11 mouse cellular contexts compared by ENCODE assay signal in genomic region chr14:32685124-32685826, GRCm38 (mm10). TPM values are rescaled to one million over a fixed set of nuclear protein-coding genes. Genes with fewer than 3 reads are reported as not detected.
DNase-seq lines count a peak whose midpoint lies in the region; ATAC-seq and TF ChIP-seq lines count a peak whose summit lies in the region.
"Had no signal": no experiment of that assay in that cellular context is flagged by ENCODE, and none has a peak within 500 bp of the region (broad histone marks: within the 10 kb centered on the region; RNA-seq: fewer than 3 reads in every experiment).

Gene 3425401B19Rik, minus strand, starts transcription at chr14:32685293.

- no peaks in the 10 kb centered on the region for H3K9me3 ChIP-seq in midbrain, embryonic 13.5 days
- no peaks in the 10 kb centered on the region for H3K9me3 ChIP-seq in midbrain, embryonic 10.5 days (replicated peaks)
- no peaks in the 10 kb centered on the region for H3K9me3 ChIP-seq in hindbrain, embryonic 15.5 days
- H3K9me3 ChIP-seq: liver, embryonic 15.5 days had no signal

- H3K27ac ChIP-seq in midbrain, embryonic 13.5 days: no peak within 1 kb of the TSS
- H3K27ac ChIP-seq in midbrain, embryonic 10.5 days (replicated peaks): no peak within 1 kb of the TSS
- no peak within 1 kb of the TSS for H3K27ac ChIP-seq in hindbrain, embryonic 15.5 days (replicated peaks)
- H3K27ac ChIP-seq in thymus, adult 2 months (ENCODE audit: control insufficient read depth, insufficient read depth, low read length): no peak within 1 kb of the TSS
- H3K27ac ChIP-seq: liver, embryonic 15.5 days had no signal

- 73% methylated on average over 16 of the region's 16 CpGs for WGBS in midbrain, embryonic 13.5 days
- 62% methylated on average over 16 of the region's 16 CpGs for WGBS in midbrain, embryonic 10.5 days
- WGBS in hindbrain, embryonic 15.5 days: 77% methylated on average over 16 of the region's 16 CpGs
- WGBS in thymus, adult 2 months: 65% methylated on average over 16 of the region's 16 CpGs

- TF ChIP-seq CTCF in thymus, adult 2 months (IDR thresholded peaks at IDR 0.05; ENCODE audit: borderline replicate concordance, control insufficient read depth, extremely low read depth, insufficient read depth, low read length, poor library complexity): no peak

- H3K4me2 ChIP-seq in midbrain, embryonic 13.5 days (replicated peaks): peak within 1 kb of the TSS; percentile 16
- H3K4me2 ChIP-seq in hindbrain, embryonic 15.5 days: peak within 1 kb of the TSS; percentile 32; the same call in 1 of the 2 replicates
- H3K4me2 ChIP-seq: liver, embryonic 15.5 days had no signal

- H3K9ac ChIP-seq in midbrain, embryonic 13.5 days (replicated peaks): no peak within 1 kb of the TSS
- H3K9ac ChIP-seq in hindbrain, embryonic 15.5 days: no peak within 1 kb of the TSS
- H3K9ac ChIP-seq: liver, embryonic 15.5 days had no signal

- peaks cover 21% of the 10 kb centered on the region for H3K4me1 ChIP-seq in midbrain, embryonic 13.5 days (replicated peaks)
- peaks cover 12% of the 10 kb centered on the region for H3K4me1 ChIP-seq in midbrain, embryonic 10.5 days
- H3K4me1 ChIP-seq in hindbrain, embryonic 15.5 days (replicated peaks): peaks cover 18% of the 10 kb centered on the region
- H3K4me1 ChIP-seq in thymus, adult 2 months (replicated peaks; ENCODE audit: control insufficient read depth, insufficient read depth, low read length): no peaks in the 10 kb centered on the region
- H3K4me1 ChIP-seq: liver, embryonic 15.5 days had no signal

- H3K27me3 ChIP-seq in midbrain, embryonic 13.5 days: no peaks in the 10 kb centered on the region
- H3K27me3 ChIP-seq in midbrain, embryonic 10.5 days (ENCODE audit: low read depth, poor library complexity, severe bottlenecking): no peaks in the 10 kb centered on the region; the same call in 1 of the 2 replicates
- no peaks in the 10 kb centered on the region for H3K27me3 ChIP-seq in hindbrain, embryonic 15.5 days
- no peaks in the 10 kb centered on the region for H3K27me3 ChIP-seq in thymus, adult 2 months (ENCODE audit: control insufficient read depth, insufficient read depth, low read length)
- H3K27me3 ChIP-seq: liver, embryonic 15.5 days had no signal

- DNase-seq in midbrain, embryonic 10.5 days (ENCODE audit: low spot score): no peak
- no peak for DNase-seq in gastrocnemius, postnatal 4 days (ENCODE audit: low spot score in 2 of 2)
- DNase-seq in yolk sac, embryonic 10.5 days (ENCODE audit: low spot score): peak; percentile 54
- no peak for DNase-seq in thymus, adult 2 months
- no peak for DNase-seq in frontal cortex, postnatal 10 days (ENCODE audit: low spot score in 2 of 2)
- DNase-seq: cerebellum, adult 9-10 months; right cerebral cortex, postnatal 25 days had no signal

- H3K36me3 ChIP-seq in midbrain, embryonic 13.5 days: no peaks in the 10 kb centered on the region
- no peaks in the 10 kb centered on the region for H3K36me3 ChIP-seq in midbrain, embryonic 10.5 days
- H3K36me3 ChIP-seq in hindbrain, embryonic 15.5 days: no peaks in the 10 kb centered on the region
- no peaks in the 10 kb centered on the region for H3K36me3 ChIP-seq in thymus, adult 2 months (ENCODE audit: control insufficient read depth, insufficient read depth, low read length)
- H3K36me3 ChIP-seq: liver, embryonic 15.5 days had no signal

- no peak for TF ChIP-seq POLR2A in thymus, adult 2 months (IDR thresholded peaks at IDR 0.05; ENCODE audit: control insufficient read depth, extremely low read depth, insufficient read depth, low read length, poor library complexity)

- no peak within 1 kb of the TSS for H3K4me3 ChIP-seq in midbrain, embryonic 13.5 days (replicated peaks)
- H3K4me3 ChIP-seq in midbrain, embryonic 10.5 days: no peak within 1 kb of the TSS
- no peak within 1 kb of the TSS for H3K4me3 ChIP-seq in hindbrain, embryonic 15.5 days
- H3K4me3 ChIP-seq in thymus, adult 2 months (ENCODE audit: control insufficient read depth, insufficient read depth, low read length): no peak within 1 kb of the TSS
- H3K4me3 ChIP-seq: liver, embryonic 15.5 days had no signal

- ATAC-seq in midbrain, embryonic 13.5 days: no peak
- ATAC-seq in hindbrain, embryonic 15.5 days (ENCODE audit: low FRiP score, low read depth): no peak
- ATAC-seq: inflammation-experienced regulatory T-cells, adult 6 months had no signal

RNA-seq across cellular contexts. Expression of gene 3425401B19Rik, which starts in this region (rescaled TPM):
- not detected in 2 replicates for polyA plus RNA-seq in midbrain, embryonic 13.5 days (2015; fragmentation: Nextera tagmentation; extraction: Ambion mirVana)
- polyA plus RNA-seq in midbrain, embryonic 10.5 days (2016; fragmentation: Nextera tagmentation; extraction: Ambion mirVana): 0.09 and 0.27 TPM in 2 replicates
- total RNA-seq in gastrocnemius, postnatal 4 days (2021): 100 to 1,000 TPM; 137 to 194 TPM
- polyA plus RNA-seq in hindbrain, embryonic 15.5 days (2015; fragmentation: Nextera tagmentation; extraction: Ambion mirVana): 0.08 TPM in 1 of 2 replicates, not detected in the other
- polyA plus RNA-seq in thymus, adult 2 months (2012; rRNA removed): 0.31 and 0.81 TPM in 2 replicates
